Mouse (Mus musculus): ENCODE data around the gene Ikzf4. TPM values are rescaled to one million over a fixed set of nuclear protein-coding genes. Genes with fewer than 3 reads are reported as not detected.

Gene Ikzf4
- polyA plus RNA-seq, 1 experiment: 8.5 TPM

- TF ChIP-seq POLR2A (IDR thresholded peaks at IDR 0.05; ENCODE audit: borderline replicate concordance, insufficient read depth, low read length) (no peak), CTCF (IDR thresholded peaks at IDR 0.05; ENCODE audit: borderline replicate concordance, insufficient read depth, low read depth, low read length) (no peak)
- no peak overlapping the region for H3K4me3 ChIP-seq (replicated peaks; ENCODE audit: insufficient read depth, low read depth, low read length)
- H3K4me1 ChIP-seq (ENCODE audit: control insufficient read depth, insufficient read depth, low read length): peaks cover 2% of the 10 kb centered on the region; the same call in 1 of the 2 replicates
- 98% methylated on average over 2 of the region's 2 CpGs for WGBS
- H3K27me3 ChIP-seq (ENCODE audit: control insufficient read depth, insufficient read depth, low read length): no peaks in the 10 kb centered on the region
- no peak for DNase-seq
- no peak overlapping the region for H3K27ac ChIP-seq (ENCODE audit: insufficient read depth, low read length)
Measured at GRCm38 (mm10) chr10:128665806-128666205, 20.0 kb upstream of the Ikzf4 start.

GRCm38 (mm10) chr10:128665307-128665706 is 19.5 kb upstream of the Ikzf4 start:
- Histone ChIP-seq H3K27me3 (ENCODE audit: control insufficient read depth, insufficient read depth, low read length) (no peaks in the 10 kb centered on the region), H3K4me3 (replicated peaks; ENCODE audit: insufficient read depth, low read depth, low read length) (no peak overlapping the region), H3K27ac (ENCODE audit: insufficient read depth, low read length) (no peak overlapping the region), H3K4me1 (ENCODE audit: control insufficient read depth, insufficient read depth, low read length) (peaks cover 2% of the 10 kb centered on the region; the same call in 1 of the 2 replicates)
- WGBS: 87% methylated on average over 3 of the region's 3 CpGs
- TF ChIP-seq CTCF (IDR thresholded peaks at IDR 0.05; ENCODE audit: borderline replicate concordance, insufficient read depth, low read depth, low read length) (no peak), POLR2A (IDR thresholded peaks at IDR 0.05; ENCODE audit: borderline replicate concordance, insufficient read depth, low read length) (no peak)
- no peak for DNase-seq

GRCm38 (mm10) chr10:128664808-128665207 is 19.0 kb upstream of the Ikzf4 start:
- no peak for DNase-seq
- no peak for TF ChIP-seq POLR2A (IDR thresholded peaks at IDR 0.05; ENCODE audit: borderline replicate concordance, insufficient read depth, low read length)
- TF ChIP-seq CTCF (IDR thresholded peaks at IDR 0.05; ENCODE audit: borderline replicate concordance, insufficient read depth, low read depth, low read length): no peak
- Histone ChIP-seq H3K4me1 (ENCODE audit: control insufficient read depth, insufficient read depth, low read length) (peaks cover 2% of the 10 kb centered on the region; the same call in 1 of the 2 replicates), H3K4me3 (replicated peaks; ENCODE audit: insufficient read depth, low read depth, low read length) (no peak overlapping the region), H3K27me3 (ENCODE audit: control insufficient read depth, insufficient read depth, low read length) (no peaks in the 10 kb centered on the region), H3K27ac (ENCODE audit: insufficient read depth, low read length) (no peak overlapping the region)
- WGBS: 75% methylated on average over 3 of the region's 3 CpGs

GRCm38 (mm10) chr10:128663441-128664220 is 17.8 kb upstream of the Ikzf4 start:
- Histone ChIP-seq H3K4me1 (ENCODE audit: control insufficient read depth, insufficient read depth, low read length) (no peaks in the 10 kb centered on the region; the same call in 1 of the 2 replicates), H3K27ac (ENCODE audit: insufficient read depth, low read length) (no peak overlapping the region), H3K27me3 (ENCODE audit: control insufficient read depth, insufficient read depth, low read length) (no peaks in the 10 kb centered on the region), H3K4me3 (replicated peaks; ENCODE audit: insufficient read depth, low read depth, low read length) (no peak overlapping the region)
- WGBS: 73% methylated on average over 5 of the region's 5 CpGs
- TF ChIP-seq POLR2A (IDR thresholded peaks at IDR 0.05; ENCODE audit: borderline replicate concordance, insufficient read depth, low read length) (no peak), CTCF (IDR thresholded peaks at IDR 0.05; ENCODE audit: borderline replicate concordance, insufficient read depth, low read depth, low read length) (no peak)
- DNase-seq: no peak

GRCm38 (mm10) chr10:128662465-128662864 is 16.7 kb upstream of the Ikzf4 start:
- H3K27ac ChIP-seq (ENCODE audit: insufficient read depth, low read length): no peak overlapping the region
- no peak for TF ChIP-seq CTCF (IDR thresholded peaks at IDR 0.05; ENCODE audit: borderline replicate concordance, insufficient read depth, low read depth, low read length)
- no peak for TF ChIP-seq POLR2A (IDR thresholded peaks at IDR 0.05; ENCODE audit: borderline replicate concordance, insufficient read depth, low read length)
- no peak overlapping the region for H3K4me3 ChIP-seq (replicated peaks; ENCODE audit: insufficient read depth, low read depth, low read length)
- no peaks in the 10 kb centered on the region for H3K4me1 ChIP-seq (ENCODE audit: control insufficient read depth, insufficient read depth, low read length)
- DNase-seq: no peak
- H3K27me3 ChIP-seq (ENCODE audit: control insufficient read depth, insufficient read depth, low read length): no peaks in the 10 kb centered on the region

DNA sequence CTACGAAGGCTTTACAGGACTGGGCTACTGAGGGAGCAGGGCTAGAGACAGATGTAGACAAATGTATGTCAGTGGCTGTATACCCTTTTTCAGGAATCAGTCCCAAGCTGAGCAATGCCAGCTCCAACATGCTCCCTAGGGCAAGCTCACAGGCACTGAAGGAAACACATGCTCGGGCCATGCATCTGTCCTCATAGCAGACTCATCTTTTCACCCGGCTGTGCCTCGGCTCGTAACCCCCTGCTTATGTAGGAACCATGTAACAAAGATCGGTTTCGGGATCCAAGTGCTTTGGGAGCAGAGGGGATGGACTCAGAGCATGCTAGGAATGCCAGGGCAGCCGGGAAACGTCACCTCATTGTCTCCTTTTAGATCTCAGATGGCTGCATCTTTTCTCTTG is 13.7 kb upstream of the Ikzf4 start:
- Histone ChIP-seq H3K4me1 (ENCODE audit: control insufficient read depth, insufficient read depth, low read length) (no peaks in the 10 kb centered on the region), H3K4me3 (replicated peaks; ENCODE audit: insufficient read depth, low read depth, low read length) (no peak overlapping the region), H3K27ac (ENCODE audit: insufficient read depth, low read length) (no peak overlapping the region), H3K27me3 (ENCODE audit: control insufficient read depth, insufficient read depth, low read length) (no peaks in the 10 kb centered on the region)
- 36% methylated on average over 9 of the region's 9 CpGs for WGBS
- DNase-seq: no peak
- no peak for TF ChIP-seq POLR2A (IDR thresholded peaks at IDR 0.05; ENCODE audit: borderline replicate concordance, insufficient read depth, low read length)

DNA sequence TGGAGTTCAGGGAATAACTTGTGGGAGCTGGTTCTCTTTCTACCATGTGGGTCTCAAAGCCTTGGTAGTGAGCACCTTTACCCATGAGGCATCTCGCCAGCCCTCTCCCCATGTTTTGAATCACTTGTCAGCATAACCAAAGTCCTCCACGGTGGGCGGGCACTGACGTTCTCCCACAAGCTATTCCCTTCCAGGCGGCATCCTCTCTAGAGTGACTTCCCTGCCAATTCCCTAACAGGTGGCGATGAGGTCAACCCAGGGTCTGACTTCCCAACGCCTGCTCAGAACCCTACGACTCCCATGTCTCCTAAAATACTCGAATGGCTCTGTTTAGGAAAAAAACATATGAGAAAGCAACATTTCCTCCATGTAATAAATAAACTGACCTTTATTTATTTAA is 12.1 kb upstream of the Ikzf4 start:
- no peaks in the 10 kb centered on the region for H3K27me3 ChIP-seq (ENCODE audit: control insufficient read depth, insufficient read depth, low read length)
- 27% methylated on average over 9 of the region's 9 CpGs for WGBS
- no peak overlapping the region for H3K4me3 ChIP-seq (replicated peaks; ENCODE audit: insufficient read depth, low read depth, low read length)
- TF ChIP-seq POLR2A (IDR thresholded peaks at IDR 0.05; ENCODE audit: borderline replicate concordance, insufficient read depth, low read length) (no peak), CTCF (IDR thresholded peaks at IDR 0.05; ENCODE audit: borderline replicate concordance, insufficient read depth, low read depth, low read length) (no peak)
- no peak for DNase-seq
- no peak overlapping the region for H3K27ac ChIP-seq (ENCODE audit: insufficient read depth, low read length)
- H3K4me1 ChIP-seq (ENCODE audit: control insufficient read depth, insufficient read depth, low read length): no peaks in the 10 kb centered on the region

- no peak for DNase-seq
- Histone ChIP-seq H3K27ac (ENCODE audit: insufficient read depth, low read length) (no peak overlapping the region), H3K27me3 (ENCODE audit: control insufficient read depth, insufficient read depth, low read length) (no peaks in the 10 kb centered on the region), H3K4me1 (ENCODE audit: control insufficient read depth, insufficient read depth, low read length) (no peaks in the 10 kb centered on the region), H3K4me3 (replicated peaks; ENCODE audit: insufficient read depth, low read depth, low read length) (no peak overlapping the region)
- TF ChIP-seq CTCF (IDR thresholded peaks at IDR 0.05; ENCODE audit: borderline replicate concordance, insufficient read depth, low read depth, low read length) (no peak), POLR2A (IDR thresholded peaks at IDR 0.05; ENCODE audit: borderline replicate concordance, insufficient read depth, low read length) (no peak)
- WGBS: 93% methylated on average over 1 of the region's 1 CpGs
Measured at GRCm38 (mm10) chr10:128656731-128657130, 10.9 kb upstream of the Ikzf4 start.

All from cerebellum, adult 2 months (tissue).